Mouse (Mus musculus) CH12.LX (cell line): Measurements from ENCODE around the gene Gorasp1. TPM values are rescaled to one million over a fixed set of nuclear protein-coding genes. Genes with fewer than 3 reads are reported as not detected.

ENCODE experiments used
- DNase-seq: peaks from one replicate; pipeline ENCODE4 v3.0.0-alpha.2; 2013; ENCODE audit errors: extremely low read depth
- H3K27ac ChIP-seq: 2 replicates; pipeline ENCODE4 v1.5.1; 2012; ENCODE audit warnings: low read depth, mild to moderate bottlenecking, control low read depth, moderate library complexity; ENCODE audit not compliant: insufficient read depth
- H3K27me3 ChIP-seq: replicated peaks from 2 replicates; pipeline ENCODE3; 2012; ENCODE audit warnings: inconsistent platforms
- H3K36me3 ChIP-seq, 2 experiments: replicated peaks in 1 of 2; 2 replicates each; pipeline versions ENCODE3 to v1.6.1; 2012; ENCODE audit warnings: inconsistent platforms in 1 of 2, low read length in 1 of 2, mild to moderate bottlenecking in 1 of 2, mixed read lengths in 1 of 2, moderate library complexity in 1 of 2; ENCODE audit not compliant: control insufficient read depth in 1 of 2, insufficient read depth in 1 of 2
- H3K4me1 ChIP-seq, 2 experiments: 2 replicates each; pipeline ENCODE4 v1.6.1; 2012; ENCODE audit warnings: inconsistent platforms in 1 of 2, moderate library complexity in 1 of 2; ENCODE audit not compliant: insufficient read depth in 2 of 2, control insufficient read depth in 1 of 2
- H3K4me2 ChIP-seq: 2 replicates; pipeline ENCODE4 v1.6.1; 2012; ENCODE audit warnings: low read depth, mild to moderate bottlenecking, control low read depth; ENCODE audit not compliant: poor library complexity, insufficient read depth, severe bottlenecking
- H3K4me3 ChIP-seq, 3 experiments: fragments of 150-350 bp in 1 of 3; sonication (generic) in 1 of 3; replicated peaks in 1 of 3; 2 replicates each; pipeline versions ENCODE3 to v1.5.1; 2011 to 2012; ENCODE audit warnings: low read depth in 2 of 3, low read length in 2 of 3, mild to moderate bottlenecking in 2 of 3, moderate library complexity in 2 of 3, control low read depth in 1 of 3, improper control_type of control experiment in 1 of 3, inconsistent platforms in 1 of 3, mixed read lengths in 1 of 3; ENCODE audit not compliant: poor library complexity in 1 of 3
- H3K79me2 ChIP-seq: replicated peaks from 2 replicates; pipeline ENCODE4 v1.6.1; 2012; ENCODE audit warnings: mild to moderate bottlenecking, moderate library complexity; ENCODE audit not compliant: control insufficient read depth, poor library complexity, insufficient read depth, severe bottlenecking; ENCODE audit errors: extremely low read depth
- H3K9ac ChIP-seq: 2 replicates; pipeline ENCODE4 v1.6.1; 2012; ENCODE audit warnings: low read depth, mild to moderate bottlenecking, control low read depth, moderate library complexity; ENCODE audit not compliant: insufficient read depth
- H3K9me3 ChIP-seq: replicated peaks from 2 replicates; pipeline ENCODE3; 2012; ENCODE audit warnings: low read length, inconsistent platforms, mixed read lengths
- BHLHE40 ChIP-seq: IDR thresholded peaks from 2 replicates; pipeline ENCODE4 v1.6.1; 2011; ENCODE audit warnings: mild to moderate bottlenecking, low read depth, low read length, improper control_type of control experiment
- CHD2 ChIP-seq: IDR thresholded peaks from 2 replicates; pipeline ENCODE4 v1.6.1; 2011; ENCODE audit warnings: low read length, improper control_type of control experiment
- CTCF ChIP-seq, 2 experiments: IDR thresholded peaks in 1 of 2; conservative IDR thresholded peaks in 1 of 2; 2 replicates each; pipeline ENCODE4 v1.5.1; 2011 to 2012; ENCODE audit warnings: low read depth in 2 of 2, low read length in 2 of 2, improper control_type of control experiment in 1 of 2, inconsistent platforms in 1 of 2, mild to moderate bottlenecking in 1 of 2, moderate library complexity in 1 of 2
- EP300 ChIP-seq: IDR thresholded peaks from 2 replicates; pipeline ENCODE4 v1.6.1; 2011; ENCODE audit warnings: low read length, improper control_type of control experiment
- ETS1 ChIP-seq: conservative IDR thresholded peaks from 2 replicates; pipeline ENCODE4 v1.6.1; 2012; ENCODE audit warnings: low read depth, mild to moderate bottlenecking, inconsistent platforms, low read length, improper control_type of control experiment, moderate library complexity
- JUN ChIP-seq: IDR thresholded peaks from 2 replicates; pipeline ENCODE4 v1.6.1; 2011; ENCODE audit warnings: low read depth, mild to moderate bottlenecking, low read length, improper control_type of control experiment, moderate library complexity; ENCODE audit not compliant: insufficient read depth
- MXI1 ChIP-seq: IDR thresholded peaks from 2 replicates; pipeline ENCODE4 v1.6.1; 2011; ENCODE audit warnings: mild to moderate bottlenecking, low read depth, low read length, improper control_type of control experiment
- NRF1 ChIP-seq: IDR thresholded peaks from 2 replicates; pipeline ENCODE4 v1.6.1; 2014; ENCODE audit warnings: low read depth, mild to moderate bottlenecking, inconsistent platforms, low read length, improper control_type of control experiment, moderate library complexity
- RCOR1 ChIP-seq: conservative IDR thresholded peaks from 2 replicates; pipeline ENCODE4 v1.6.1; 2012; ENCODE audit warnings: low read depth, mild to moderate bottlenecking, inconsistent platforms, low read length, improper control_type of control experiment
- SIN3A ChIP-seq: IDR thresholded peaks from 2 replicates; pipeline ENCODE4 v1.6.1; 2012; ENCODE audit warnings: low read length, improper control_type of control experiment, inconsistent platforms
- SMC3 ChIP-seq: IDR thresholded peaks from 2 replicates; pipeline ENCODE4 v1.6.1; 2011; ENCODE audit warnings: low read depth, low read length, improper control_type of control experiment
- UBTF ChIP-seq: IDR thresholded peaks from 2 replicates; pipeline ENCODE4 v1.6.1; 2012; ENCODE audit warnings: low read depth, mild to moderate bottlenecking, inconsistent platforms, low read length, improper control_type of control experiment, moderate library complexity
- USF1 ChIP-seq: IDR thresholded peaks from 2 replicates; pipeline ENCODE4 v1.6.1; 2014; ENCODE audit warnings: low read depth, mild to moderate bottlenecking, inconsistent platforms, low read length, improper control_type of control experiment
- USF2 ChIP-seq: conservative IDR thresholded peaks from 2 replicates; pipeline ENCODE4 v1.6.1; 2011; ENCODE audit warnings: low read depth, low read length, improper control_type of control experiment
- ZC3H11A ChIP-seq: IDR thresholded peaks from 2 replicates; pipeline ENCODE4 v1.6.1; 2012; ENCODE audit warnings: low read depth, mild to moderate bottlenecking, inconsistent platforms, low read length, improper control_type of control experiment
- ZKSCAN1 ChIP-seq: IDR thresholded peaks from 2 replicates; pipeline ENCODE4 v1.6.1; 2012; ENCODE audit warnings: low read depth, inconsistent platforms, low read length, improper control_type of control experiment, borderline replicate concordance
- ZNF384 ChIP-seq: IDR thresholded peaks from 2 replicates; pipeline ENCODE4 v1.6.1; 2012; ENCODE audit warnings: low read depth, low read length, improper control_type of control experiment, inconsistent platforms
- dilution Hi-C: fragments of 300-500 bp; cut with MboI; formaldehyde crosslinking; loops from 2 replicates; pipeline ENCODE4 v1.14.3; 2020; ENCODE audit warnings: low sequenced_read_pairs; ENCODE audit not compliant: extremely low pct_unique_long_range_greater_than_20kb, extremely low pct_ligation_motif_present
- in situ Hi-C: fragments of 300-500 bp; cut with MboI; formaldehyde crosslinking; loops from 3 replicates; pipeline ENCODE4 v1.14.3; 2019; ENCODE audit warnings: low sequenced_read_pairs, low pct_ligation_motif_present, low pct_unique_long_range_greater_than_20kb, mixed read lengths
- polyA plus RNA-seq: library from polyadenylated mRNA; unstranded; fragments of >175 nt; gene quantifications from 2 replicates; pipeline ENCODE4 v1.2.1, GENCODE M21; 2012; ENCODE audit warnings: low read depth; ENCODE audit not compliant: insufficient read length
- total RNA-seq, 2 experiments: library from RNA; depleted of rRNA; stranded (reverse); fragments of 300-350 nt in 1 of 2; fragments of >200 nt in 1 of 2; gene quantifications; 2 replicates each; pipeline ENCODE4 v1.2.3; 2012 to 2014

Gorasp1 gene
- total and polyA plus RNA-seq, 3 experiments = 8.7 to 12.6 (median 9.2) TPM

DNA sequence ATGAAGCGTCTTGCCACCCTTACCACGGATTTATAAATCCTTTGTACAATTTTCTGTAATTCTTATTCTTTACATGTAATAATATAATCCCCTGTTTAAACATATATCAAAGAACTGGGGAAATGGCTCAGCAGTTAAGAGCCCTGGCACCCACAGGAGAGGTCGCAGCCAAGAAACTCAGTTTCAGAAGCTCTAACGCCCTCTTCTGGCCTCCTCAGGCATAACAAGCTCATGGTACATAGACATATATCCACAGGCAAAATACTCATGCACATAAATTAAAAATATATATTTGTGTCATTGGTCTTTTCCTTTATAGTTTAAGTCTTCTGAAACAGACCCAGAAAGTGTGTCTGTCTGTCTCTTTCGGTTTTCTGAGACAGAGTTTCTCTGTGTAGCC is 37.2 kb upstream of the Gorasp1 start:
- TF ChIP-seq BHLHE40 (no peak), NRF1 (no peak), CHD2 (no peak), ETS1 (no peak), RCOR1 (no peak), MXI1 (0 out of 2 replicates have a peak, but pooled peaks have one; percentile 1), CTCF (conservative IDR thresholded peaks at IDR 0.05 in 1 of 2, IDR thresholded peaks at IDR 0.05 in 1 of 2; ENCODE audit: low read depth in 2 of 2, low read length in 2 of 2) (peak in 1 of 2 experiments; percentile 39; a peak in 2 of 4 replicates), UBTF (no peak), ZC3H11A (no peak), EP300 (no peak), ZNF384 (no peak)
- TF ChIP-seq, all 38 proteins: peak for 2

DNA sequence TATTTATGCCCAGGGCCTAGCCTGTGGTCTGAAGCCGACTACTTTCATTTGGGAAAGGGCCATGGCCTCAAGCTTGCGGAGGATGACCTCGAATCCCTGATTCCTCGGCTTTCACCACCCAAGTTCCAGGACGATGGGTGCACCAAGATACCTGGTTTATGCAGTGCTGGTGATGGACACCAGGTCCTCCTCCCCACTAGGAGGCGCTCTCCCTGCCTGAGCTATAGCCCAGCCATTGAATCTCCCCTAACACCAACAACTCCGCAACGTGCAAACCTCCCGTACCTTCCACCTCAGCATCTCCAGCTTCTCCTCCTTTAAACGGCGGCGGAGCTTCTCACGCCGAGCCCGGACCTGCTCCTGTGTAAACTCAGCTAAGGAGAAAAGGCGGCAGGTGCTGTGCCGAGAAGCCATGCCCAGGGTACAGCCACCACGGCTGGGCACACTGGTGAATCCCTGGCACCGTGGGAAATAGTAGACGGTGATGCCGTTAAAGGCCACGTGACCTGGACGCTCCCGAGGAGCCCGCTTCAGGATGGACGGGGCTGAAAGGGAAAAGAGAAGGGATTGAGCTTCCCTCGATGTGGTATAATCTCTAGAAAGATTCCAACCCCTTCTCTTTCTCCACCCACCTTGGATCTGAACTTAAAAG is 36.6 kb upstream of the Gorasp1 start:
- Histone ChIP-seq H3K4me2 (no peak overlapping the region), H3K4me1 (peaks cover 16 to 47% of the 10 kb centered on the region in 2 experiments), H3K79me2 (peaks cover 6% of the 10 kb centered on the region), H3K9ac (no peak overlapping the region), H3K27me3 (no peaks in the 10 kb centered on the region), H3K36me3 (peaks cover 39 to 53% of the 10 kb centered on the region in 2 experiments), H3K9me3 (peaks cover 2% of the 10 kb centered on the region), H3K4me3 (no peak overlapping the region), H3K27ac (no peak overlapping the region)
- no peak for TF ChIP-seq USF1
- TF ChIP-seq CTCF (conservative IDR thresholded peaks at IDR 0.05 in 1 of 2, IDR thresholded peaks at IDR 0.05 in 1 of 2; ENCODE audit: low read depth in 2 of 2, low read length in 2 of 2) = peak; percentile 63 to 70
- no peak for TF ChIP-seq ZNF384
- no peak for TF ChIP-seq USF2
- TF ChIP-seq SIN3A = no peak
- TF ChIP-seq ZKSCAN1 = no peak
- peak; percentile 20; the same call in 1 of the 2 replicates for TF ChIP-seq SMC3
- 0 out of 2 replicates have a peak, but pooled peaks have one; percentile 24 for TF ChIP-seq MXI1
- TF ChIP-seq JUN = no peak
- no peak for TF ChIP-seq ETS1
- in situ Hi-C loops (no loop called here), dilution Hi-C loops (no loop called here)
- no peak for DNase-seq

More for the DNA sequence above, 37.2 kb upstream of the Gorasp1 start:
- no peak overlapping the region for H3K4me2 ChIP-seq
- dilution Hi-C loops (no loop called here), in situ Hi-C loops (no loop called here)
- peaks cover 2% of the 10 kb centered on the region for H3K9me3 ChIP-seq
- H3K27me3 ChIP-seq = no peaks in the 10 kb centered on the region
- no peak for DNase-seq
- peaks cover 39 to 53% of the 10 kb centered on the region in 2 experiments for H3K36me3 ChIP-seq
- H3K9ac ChIP-seq = no peak overlapping the region
- no peak overlapping the region for H3K4me3 ChIP-seq
- peaks cover 21 to 53% of the 10 kb centered on the region in 2 experiments for H3K4me1 ChIP-seq
- no peak overlapping the region for H3K27ac ChIP-seq
- peaks cover 12% of the 10 kb centered on the region for H3K79me2 ChIP-seq
